ENCODE assay signal across 6 mouse cellular contexts in the genomic region with DNA sequence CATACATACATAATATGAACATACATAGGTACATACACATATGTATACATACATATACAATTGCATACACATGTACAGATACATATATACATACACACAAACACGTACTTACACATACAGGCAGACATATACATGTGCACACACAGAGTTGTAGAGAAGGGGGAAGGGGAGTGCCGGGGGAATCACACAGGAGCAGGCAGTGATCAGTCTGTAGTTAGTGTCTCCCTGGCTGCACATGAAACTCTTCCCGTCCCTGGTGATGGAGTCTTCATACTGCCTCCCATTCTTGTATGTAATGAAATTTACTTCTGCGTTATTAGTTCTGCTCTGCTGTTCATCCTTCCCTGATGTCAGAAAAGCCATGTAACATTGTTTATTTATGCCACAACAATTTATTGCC.
"Had no signal": no experiment of that assay in that cellular context is flagged by ENCODE, and none has a peak within 500 bp of the region (broad histone marks: within the 10 kb centered on the region; RNA-seq: fewer than 3 reads in every experiment).

No protein-coding gene starts in this region.

- H3K4me3 ChIP-seq: midbrain, embryonic 10.5 days; midbrain, embryonic 12.5 days; myocyte; neural tube, embryonic 12.5 days had no signal

- H3K9me3 ChIP-seq: midbrain, embryonic 10.5 days; midbrain, embryonic 12.5 days; neural tube, embryonic 12.5 days had no signal

- H3K27ac ChIP-seq: midbrain, embryonic 10.5 days; midbrain, embryonic 12.5 days; neural tube, embryonic 12.5 days had no signal

- H3K36me3 ChIP-seq: midbrain, embryonic 10.5 days; midbrain, embryonic 12.5 days; neural tube, embryonic 12.5 days had no signal

- H3K4me1 ChIP-seq: midbrain, embryonic 12.5 days had no signal

- H3K27me3 ChIP-seq: midbrain, embryonic 12.5 days; neural tube, embryonic 12.5 days had no signal

- ATAC-seq: midbrain, embryonic 16.5 days had no signal

- H3K9ac ChIP-seq: lung, embryonic 14.5 days; midbrain, embryonic 12.5 days; neural tube, embryonic 12.5 days had no signal

- H3K4me2 ChIP-seq: lung, embryonic 14.5 days; midbrain, embryonic 12.5 days; neural tube, embryonic 12.5 days had no signal
